ENCODE assay signal across 31 mouse cellular contexts in the genomic region with DNA sequence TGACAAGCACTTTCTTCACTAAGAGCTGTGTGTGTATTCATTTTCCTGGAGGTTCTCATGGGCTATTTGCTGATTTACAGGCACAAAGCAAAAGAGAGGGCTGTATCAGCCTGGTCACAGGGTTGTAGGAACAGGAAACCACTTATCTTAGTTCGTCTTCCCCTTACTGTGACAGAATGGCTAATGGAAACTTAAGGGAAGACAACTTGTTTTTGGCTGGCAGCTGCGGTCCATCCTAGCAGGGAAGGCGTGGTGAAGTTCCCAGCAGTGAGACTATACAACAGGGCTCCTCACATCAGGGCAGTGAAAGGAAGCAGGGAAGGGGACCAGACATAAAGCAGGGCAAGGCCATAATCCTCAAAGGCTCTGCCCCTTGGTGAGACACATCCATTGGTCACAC. TPM values are rescaled to one million over a fixed set of nuclear protein-coding genes. Genes with fewer than 3 reads are reported as not detected.
DNase-seq lines count a peak whose midpoint lies in the region; ATAC-seq and TF ChIP-seq lines count a peak whose summit lies in the region.
"Had no signal": no experiment of that assay in that cellular context is flagged by ENCODE, and none has a peak within 500 bp of the region (broad histone marks: within the 10 kb centered on the region; RNA-seq: fewer than 3 reads in every experiment).

No protein-coding gene starts in this region.

- H3K4me3 ChIP-seq in heart, embryonic 15.5 days: no peak overlapping the region
- H3K4me3 ChIP-seq in heart, postnatal 0 days (ENCODE audit: low read depth, low read length): no peak overlapping the region
- H3K4me3 ChIP-seq: embryonic facial prominence, embryonic 13.5 days; erythroblast, embryonic 14.5 days; forebrain, embryonic 12.5 days; limb, embryonic 12.5 days; midbrain, embryonic 13.5 days had no signal

- WGBS in heart, embryonic 15.5 days: 52% methylated on average over 3 of the region's 3 CpGs
- whole genome bisulfite sequencing in heart, postnatal 0 days: 38% methylated on average over 3 of the region's 3 CpGs

- peak; percentile 86 for DNase-seq in heart, adult 11 months
- DNase-seq in heart, postnatal 25 days (ENCODE audit: low spot score): no peak
- DNase-seq in heart, postnatal 10 days: no peak
- DNase-seq in 416B (ENCODE audit: low read depth): peak; percentile 85
- peak; percentile 25 for DNase-seq in heart, postnatal 0 days (ENCODE audit: low spot score)
- DNase-seq in adipocyte (ENCODE audit: low spot score): no peak
- DNase-seq in frontal cortex, adult 2 months (ENCODE audit: extremely low spot score in 1 of 2, low spot score in 1 of 2): no peak
- DNase-seq: adrenal gland, adult 2 months; cerebellum, adult 11 months; cerebellum, adult 9-11 months; embryo, embryonic 11 days; gastrocnemius, postnatal 36 days; kidney, adult 9 months; kidney, postnatal 36 days; right cerebral cortex, postnatal 14 days; thymus, adult 2 months had no signal

- H3K9ac ChIP-seq in heart, embryonic 15.5 days: no peak overlapping the region
- no peak overlapping the region for H3K9ac ChIP-seq in heart, postnatal 0 days (replicated peaks; ENCODE audit: low read depth, low read length)
- H3K9ac ChIP-seq: embryonic facial prominence, embryonic 13.5 days; forebrain, embryonic 12.5 days; limb, embryonic 12.5 days; liver, embryonic 14.5 days; midbrain, embryonic 13.5 days had no signal

- H3K36me3 ChIP-seq in heart, embryonic 15.5 days: no peaks in the 10 kb centered on the region
- H3K36me3 ChIP-seq in heart, postnatal 0 days (replicated peaks; ENCODE audit: control insufficient read depth, insufficient read depth, low read length): no peaks in the 10 kb centered on the region
- H3K36me3 ChIP-seq: embryonic facial prominence, embryonic 13.5 days; forebrain, embryonic 12.5 days; limb, embryonic 12.5 days; midbrain, embryonic 13.5 days had no signal

- no peak overlapping the region for H3K4me2 ChIP-seq in heart, embryonic 15.5 days
- H3K4me2 ChIP-seq in heart, postnatal 0 days (ENCODE audit: low read depth, low read length): no peak overlapping the region
- H3K4me2 ChIP-seq: embryonic facial prominence, embryonic 13.5 days; forebrain, embryonic 12.5 days; limb, embryonic 12.5 days; midbrain, embryonic 13.5 days had no signal

- H3K27ac ChIP-seq in heart, embryonic 15.5 days: 0 out of 2 replicates have a peak overlapping the region, but pooled peaks have one; percentile 38
- no peak overlapping the region for H3K27ac ChIP-seq in heart, postnatal 0 days (ENCODE audit: low read depth)
- H3K27ac ChIP-seq: embryonic facial prominence, embryonic 13.5 days; forebrain, embryonic 12.5 days; hindbrain, postnatal 0 days; limb, embryonic 12.5 days; liver, embryonic 14.5 days; macrophage; midbrain, embryonic 13.5 days; stomach, postnatal 0 days had no signal

- no peak for TF ChIP-seq CTCF in heart, postnatal 0 days (IDR thresholded peaks at IDR 0.05; ENCODE audit: low read depth)

- H3K9me3 ChIP-seq in heart, embryonic 15.5 days (replicated peaks): no peaks in the 10 kb centered on the region
- no peaks in the 10 kb centered on the region; the same call in 1 of the 2 replicates for H3K9me3 ChIP-seq in heart, postnatal 0 days (replicated peaks; ENCODE audit: control insufficient read depth, low read length)
- H3K9me3 ChIP-seq: embryonic facial prominence, embryonic 13.5 days; forebrain, embryonic 12.5 days; limb, embryonic 12.5 days; midbrain, embryonic 13.5 days had no signal

- H3K27me3 ChIP-seq in heart, embryonic 15.5 days: no peaks in the 10 kb centered on the region
- H3K27me3 ChIP-seq in heart, postnatal 0 days (ENCODE audit: control insufficient read depth, insufficient read depth, low read length): no peaks in the 10 kb centered on the region
- H3K27me3 ChIP-seq: embryonic facial prominence, embryonic 13.5 days; forebrain, embryonic 12.5 days; limb, embryonic 12.5 days had no signal

- intact Hi-C loops in heart, postnatal 25 days (cut with DNase I): loop anchor here (5.0 kb wide), 1 partner anchor 33 kb away; a partner anchor contains a TSS
- intact Hi-C loops in heart, postnatal 10 days (cut with DNase I): no loop called here

- H3K4me1 ChIP-seq in heart, embryonic 15.5 days (replicated peaks): 0 out of 2 replicates have a peak, but pooled peaks cover 3% of the 10 kb centered on the region
- no peaks in the 10 kb centered on the region; the same call in 1 of the 2 replicates for H3K4me1 ChIP-seq in heart, postnatal 0 days (ENCODE audit: control insufficient read depth, insufficient read depth)
- H3K4me1 ChIP-seq: embryonic facial prominence, embryonic 13.5 days; forebrain, embryonic 12.5 days; limb, embryonic 12.5 days had no signal

- ATAC-seq in heart, embryonic 15.5 days (replicated peaks; ENCODE audit: insufficient number of reproducible peaks, insufficient read depth, low FRiP score, low read depth): peak; percentile 53; the same call in 1 of the 2 replicates
- peak; percentile 43; the same call in 1 of the 2 replicates for ATAC-seq in heart, postnatal 0 days (ENCODE audit: insufficient read depth, low read depth)
- ATAC-seq: hindbrain, postnatal 0 days; intestine, embryonic 16.5 days; lung, postnatal 0 days; midbrain, embryonic 13.5 days had no signal

- TF ChIP-seq EP300 in heart, postnatal 0 days (IDR thresholded peaks at IDR 0.05; ENCODE audit: low read depth): no peak

RNA-seq across cellular contexts. Expression of a gene that starts 4.3 kb away (rescaled TPM):
- 10 to 100 TPM; 12.5 to 14.3 TPM for total RNA-seq in heart, postnatal 25 days (2021)
- 41.1 and 42.9 TPM in 2 replicates for polyA plus RNA-seq in heart, embryonic 15.5 days (2015; fragmentation: Nextera tagmentation; extraction: Ambion mirVana)
- total RNA-seq in heart, postnatal 10 days (2021): 10 to 100 TPM; 20.8 to 23.3 TPM
- 46.9 and 92.8 TPM in 2 replicates for total RNA-seq in heart, postnatal 0 days (2014; rRNA removed; ENCODE audit: low replicate concordance)
- 48.0 and 50.8 TPM in 2 replicates for polyA plus RNA-seq in heart, postnatal 0 days (2015; fragmentation: Nextera tagmentation; extraction: Ambion mirVana)
- polyA plus RNA-seq in frontal cortex, adult 2 months (2012; rRNA removed): 45.7 and 47.2 TPM in 2 replicates

RNA-seq across cellular contexts. Expression of a gene that starts 20.1 kb away (rescaled TPM):
- under 1 TPM; 0.36 to 0.78 TPM for total RNA-seq in heart, postnatal 25 days (2021)
- not detected in 2 replicates for polyA plus RNA-seq in heart, embryonic 15.5 days (2015; fragmentation: Nextera tagmentation; extraction: Ambion mirVana)
- total RNA-seq in heart, postnatal 10 days (2021): 1 to 10 TPM; 1.8 to 8.2 TPM
- total RNA-seq in heart, postnatal 0 days (2014; rRNA removed; ENCODE audit: low replicate concordance): not detected in 2 replicates
- not detected in 2 replicates for polyA plus RNA-seq in heart, postnatal 0 days (2015; fragmentation: Nextera tagmentation; extraction: Ambion mirVana)
- 0.24 and 0.32 TPM in 2 replicates for polyA plus RNA-seq in frontal cortex, adult 2 months (2012; rRNA removed)
- total RNA-seq: left cerebral cortex, postnatal 14 days; monocyte, adult 5-6 weeks had no signal
- polyA plus RNA-seq: embryonic facial prominence, embryonic 13.5 days; erythroblast, embryonic 14.5 days; forebrain, embryonic 12.5 days; hindbrain, embryonic 11.5 days; intestine, embryonic 16.5 days; liver, embryonic 14.5 days; lung, postnatal 0 days; macrophage; midbrain, embryonic 13.5 days had no signal

RNA-seq across cellular contexts. Expression of a gene that starts 35.4 kb away (rescaled TPM):
- total RNA-seq in heart, postnatal 25 days (2021): 10 to 100 TPM; 14.4 to 15.8 TPM
- polyA plus RNA-seq in heart, embryonic 15.5 days (2015; fragmentation: Nextera tagmentation; extraction: Ambion mirVana): 42.4 and 46.1 TPM in 2 replicates
- total RNA-seq in heart, postnatal 10 days (2021): 10 to 100 TPM; 16.3 to 18.0 TPM
- total RNA-seq in heart, postnatal 0 days (2014; rRNA removed; ENCODE audit: low replicate concordance): 5.6 and 13.6 TPM in 2 replicates
- 36.5 and 42.1 TPM in 2 replicates for polyA plus RNA-seq in heart, postnatal 0 days (2015; fragmentation: Nextera tagmentation; extraction: Ambion mirVana)
- 17.7 and 18.4 TPM in 2 replicates for polyA plus RNA-seq in frontal cortex, adult 2 months (2012; rRNA removed)

RNA-seq across cellular contexts. Expression of a gene that starts 35.4 kb away (rescaled TPM):
- 1 to 10 TPM; 3.7 to 4.0 TPM for total RNA-seq in heart, postnatal 25 days (2021)
- polyA plus RNA-seq in heart, embryonic 15.5 days (2015; fragmentation: Nextera tagmentation; extraction: Ambion mirVana): 7.0 and 8.4 TPM in 2 replicates
- total RNA-seq in heart, postnatal 10 days (2021): 1 to 10 TPM; 6.8 to 7.0 TPM
- total RNA-seq in heart, postnatal 0 days (2014; rRNA removed; ENCODE audit: low replicate concordance): 6.4 and 15.3 TPM in 2 replicates
- 4.4 TPM in 2 replicates for polyA plus RNA-seq in heart, postnatal 0 days (2015; fragmentation: Nextera tagmentation; extraction: Ambion mirVana)
- 19.6 and 20.9 TPM in 2 replicates for polyA plus RNA-seq in frontal cortex, adult 2 months (2012; rRNA removed)

Comparison
In these comparisons a context has a peak if more than half of its experiments do, and no peak if none do; other contexts are left out.
1. DNase-seq: peak in heart, adult 11 months (single experiment), 416B (single experiment) and heart, postnatal 0 days (single experiment); none in heart, postnatal 25 days (single experiment), heart, postnatal 10 days (0 of 2), adipocyte (single experiment) and frontal cortex, adult 2 months (0 of 2).